Mouse (Mus musculus) midbrain, postnatal 0 days (tissue): Measurements from ENCODE around the gene Otof. TPM values are rescaled to one million over a fixed set of nuclear protein-coding genes. Genes with fewer than 3 reads are reported as not detected.
A peak's percentile ranks its signal among the peaks of the same experiment; 100 is the strongest.

Source experiments
- ATAC-seq: fragments of 200-750 bp; cut with Nextera tagmentation; 2 replicates; pipeline ENCODE4 v1.8.0; 2017; ENCODE audit warnings: moderate number of reproducible peaks, mild to moderate bottlenecking, moderate TSS enrichment, moderate library complexity; ENCODE audit not compliant: low FRiP score
- DNase-seq: peaks from one replicate; pipeline ENCODE4 v3.0.0-alpha.2; 2015; ENCODE audit warnings: low spot score
- H3K27ac ChIP-seq: fragments of 300-500 bp; sonication (generic); 2 replicates; pipeline ENCODE4 v1.5.1; 2014; ENCODE audit warnings: low read depth, mild to moderate bottlenecking, low read length, mixed read lengths
- H3K27me3 ChIP-seq: fragments of 300-500 bp; sonication (generic); 2 replicates; pipeline ENCODE4 v1.6.1; 2014; ENCODE audit warnings: low read length, control low read depth, mixed read lengths; ENCODE audit not compliant: insufficient read depth
- H3K36me3 ChIP-seq: fragments of 300-500 bp; sonication (generic); 2 replicates; pipeline ENCODE4 v1.6.1; 2014; ENCODE audit warnings: low read length, control low read depth, mixed read lengths; ENCODE audit not compliant: insufficient read depth
- H3K4me1 ChIP-seq: fragments of 300-500 bp; sonication (generic); 2 replicates; pipeline ENCODE4 v1.6.1; 2014; ENCODE audit warnings: mild to moderate bottlenecking, control low read depth, antibody characterized with exemption, low read length, mixed read lengths; ENCODE audit not compliant: insufficient read depth
- H3K4me2 ChIP-seq: fragments of 300-500 bp; sonication (generic); 2 replicates; pipeline ENCODE4 v1.6.1; 2014; ENCODE audit warnings: low read depth, mild to moderate bottlenecking, low read length, mixed read lengths; ENCODE audit not compliant: poor library complexity, severe bottlenecking
- H3K4me3 ChIP-seq: fragments of 300-500 bp; sonication (generic); 2 replicates; pipeline ENCODE4 v1.5.1; 2014; ENCODE audit warnings: low read depth, mild to moderate bottlenecking, low read length, moderate library complexity
- H3K9ac ChIP-seq: fragments of 300-500 bp; sonication (generic); replicated peaks from 2 replicates; pipeline ENCODE4 v1.6.1; 2014; ENCODE audit warnings: mild to moderate bottlenecking, low read length, moderate library complexity, mixed read lengths; ENCODE audit not compliant: poor library complexity, severe bottlenecking
- H3K9me3 ChIP-seq: fragments of 300-500 bp; sonication (generic); 2 replicates; pipeline ENCODE4 v1.6.1; 2016; ENCODE audit warnings: low read length, control low read depth
- CTCF ChIP-seq: IDR thresholded peaks from 2 replicates; pipeline ENCODE4 v1.5.1; 2016; ENCODE audit warnings: antibody characterized with exemption, mild to moderate bottlenecking
- WGBS: fragments of 180-500 bp; shearing (Covaris S2); extraction: QIAGEN DNeasy Blood & Tissue Kit; methylation state at CpG from one replicate; pipeline ENCODE4 v1.1.7; 2014; 5-methylcytosine and 5-hydroxymethylcytosine counted together
- polyA plus RNA-seq: library from polyadenylated mRNA; unstranded; fragments of >200 nt; fragmentation: Nextera tagmentation; extraction: Ambion mirVana; gene quantifications from 2 replicates; pipeline ENCODE4 v1.2.1, GENCODE M21; 2015
- total RNA-seq: library from RNA; depleted of rRNA; stranded (reverse); fragments of >200 nt; gene quantifications from 2 replicates; pipeline ENCODE4 v1.2.3, GENCODE M21; 2014

The Otof gene
- total and polyA plus RNA-seq, 2 experiments from 2014 or later, result 4.9 to 6.1 TPM

GRCm38 (mm10) chr5:30355114-30355513 lies 106.6 kb downstream of the Otof start:
- no peaks in the 10 kb centered on the region for H3K9me3 ChIP-seq
- H3K4me1 ChIP-seq, result no peaks in the 10 kb centered on the region
- peaks cover 6% of the 10 kb centered on the region; the same call in 1 of the 2 replicates for H3K36me3 ChIP-seq
- DNase-seq (no peak), ATAC-seq (no peak)
- H3K27ac ChIP-seq, result no peak overlapping the region
- H3K27me3 ChIP-seq, result no peaks in the 10 kb centered on the region
- TF ChIP-seq CTCF, result no peak
- H3K4me3 ChIP-seq, result no peak overlapping the region
- H3K4me2 ChIP-seq, result no peak overlapping the region
- 89% methylated on average over 7 of the region's 7 CpGs for WGBS
- no peak overlapping the region for H3K9ac ChIP-seq

GRCm38 (mm10) chr5:30353605-30354004 lies 108.1 kb downstream of the Otof start:
- Histone ChIP-seq H3K27me3 (no peaks in the 10 kb centered on the region), H3K9me3 (no peaks in the 10 kb centered on the region), H3K9ac (no peak overlapping the region), H3K36me3 (peaks cover 3% of the 10 kb centered on the region; the same call in 1 of the 2 replicates), H3K27ac (no peak overlapping the region), H3K4me2 (no peak overlapping the region), H3K4me1 (no peaks in the 10 kb centered on the region), H3K4me3 (no peak overlapping the region)
- TF ChIP-seq CTCF, result no peak
- DNase-seq (no peak), ATAC-seq (no peak)
- WGBS, result 72% methylated on average over 3 of the region's 3 CpGs

- H3K4me1 ChIP-seq, result no peaks in the 10 kb centered on the region
- H3K27me3 ChIP-seq, result 0 out of 2 replicates have a peak, but pooled peaks cover 4% of the 10 kb centered on the region
- H3K9ac ChIP-seq, result no peak overlapping the region
- no peaks in the 10 kb centered on the region for H3K9me3 ChIP-seq
- DNase-seq (no peak), ATAC-seq (no peak)
- TF ChIP-seq CTCF, result no peak
- WGBS, result 79% methylated on average over 5 of the region's 5 CpGs
- H3K27ac ChIP-seq, result no peak overlapping the region
- H3K36me3 ChIP-seq, result peaks cover 5% of the 10 kb centered on the region; the same call in 1 of the 2 replicates
- no peak overlapping the region for H3K4me3 ChIP-seq
- no peak overlapping the region for H3K4me2 ChIP-seq
These were observed 117.8 kb downstream of the Otof start for GRCm38 (mm10) chr5:30343886-30344285.

GRCm38 (mm10) chr5:30343107-30343506 lies 118.6 kb downstream of the Otof start:
- DNase-seq (peak; percentile 81), ATAC-seq (0 out of 2 replicates have a peak, but pooled peaks have one; percentile 49)
- no peak overlapping the region for H3K27ac ChIP-seq
- H3K4me3 ChIP-seq, result no peak overlapping the region
- peak overlapping the region; percentile 18 for H3K4me2 ChIP-seq
- TF ChIP-seq CTCF, result peak; percentile 91
- H3K36me3 ChIP-seq, result peaks cover 5% of the 10 kb centered on the region; the same call in 1 of the 2 replicates
- H3K9me3 ChIP-seq, result no peaks in the 10 kb centered on the region
- no peak overlapping the region for H3K9ac ChIP-seq
- H3K4me1 ChIP-seq, result no peaks in the 10 kb centered on the region
- 10% methylated on average over 9 of the region's 9 CpGs for WGBS
- H3K27me3 ChIP-seq, result 0 out of 2 replicates have a peak, but pooled peaks cover 4% of the 10 kb centered on the region

GRCm38 (mm10) chr5:30342601-30343015 lies 119.1 kb downstream of the Otof start:
- ATAC-seq (no peak), DNase-seq (no peak)
- Histone ChIP-seq H3K27ac (no peak overlapping the region), H3K36me3 (peaks cover 4% of the 10 kb centered on the region; the same call in 1 of the 2 replicates), H3K9ac (no peak overlapping the region), H3K4me2 (peak overlapping the region; percentile 18), H3K4me3 (no peak overlapping the region), H3K4me1 (no peaks in the 10 kb centered on the region), H3K27me3 (0 out of 2 replicates have a peak, but pooled peaks cover 4% of the 10 kb centered on the region), H3K9me3 (no peaks in the 10 kb centered on the region)
- 15% methylated on average over 17 of the region's 17 CpGs for WGBS
- TF ChIP-seq CTCF, result no peak

GRCm38 (mm10) chr5:30341601-30342365 lies 119.9 kb downstream of the Otof start:
- H3K9me3 ChIP-seq, result no peaks in the 10 kb centered on the region
- H3K4me2 ChIP-seq, result no peak overlapping the region
- ATAC-seq (no peak), DNase-seq (no peak)
- no peaks in the 10 kb centered on the region for H3K4me1 ChIP-seq
- H3K27me3 ChIP-seq, result 0 out of 2 replicates have a peak, but pooled peaks cover 4% of the 10 kb centered on the region
- H3K4me3 ChIP-seq, result no peak overlapping the region
- 82% methylated on average over 11 of the region's 11 CpGs for WGBS
- no peak for TF ChIP-seq CTCF
- H3K36me3 ChIP-seq, result no peaks in the 10 kb centered on the region
- no peak overlapping the region for H3K27ac ChIP-seq
- H3K9ac ChIP-seq, result no peak overlapping the region
